Comparison of ENCODE assay signal across 5 mouse cellular contexts in the genomic region with DNA sequence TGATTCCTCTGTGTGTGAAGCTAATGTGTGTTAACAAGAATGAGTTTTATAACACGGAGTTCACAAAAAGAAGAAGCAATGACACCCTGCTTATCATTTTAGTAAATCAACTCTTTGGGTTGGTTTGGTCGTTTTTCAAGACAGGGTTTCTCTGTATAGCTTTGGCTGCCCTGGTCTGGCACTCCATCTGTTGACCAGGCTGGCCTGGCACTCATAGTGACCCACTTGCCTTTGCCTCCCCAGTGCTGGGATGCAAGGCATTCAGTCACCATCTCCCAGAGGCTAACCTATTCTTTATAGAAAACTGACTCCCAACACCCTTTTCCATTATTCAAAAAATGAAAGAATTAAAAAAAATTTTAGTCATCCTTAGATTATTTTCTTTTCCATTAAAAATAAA.
"Had no signal": no experiment of that assay in that cellular context is flagged by ENCODE, and none has a peak within 500 bp of the region (broad histone marks: within the 10 kb centered on the region; RNA-seq: fewer than 3 reads in every experiment).

No protein-coding gene starts in this region.

- DNase-seq: kidney, postnatal 14 days; lung, postnatal 14 days; right cerebral cortex, adult 18-20 months; right cerebral cortex, postnatal 25 days; thymus, postnatal 4 days had no signal
